Mouse (Mus musculus): ENCODE measurements at regions not wholly inside any gene's neighbourhood (a gene's known extent, or its start where the extent isn't known, plus 50 kb on each side); places are given as distances from the start of the nearest gene placed in this dataset.

DNA sequence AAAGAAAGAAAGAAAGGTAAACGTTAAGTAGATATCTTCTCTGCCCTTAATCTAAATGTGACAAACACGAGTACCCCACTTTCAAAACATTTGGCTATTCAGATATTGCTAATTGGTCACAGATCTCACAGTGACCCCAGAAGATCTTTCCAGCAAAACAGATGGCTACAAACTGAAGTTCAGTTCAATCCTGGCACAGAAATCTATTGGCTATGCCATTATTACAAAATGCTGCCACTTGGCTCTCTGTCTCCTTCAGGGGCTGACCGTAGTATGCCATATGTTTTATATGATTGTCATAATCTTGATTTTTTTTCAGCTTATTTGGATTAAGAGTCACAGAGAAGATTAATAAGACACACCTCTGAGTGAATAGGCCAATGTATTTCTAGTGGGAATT is 873.2 kb downstream of the Slc22a22 start:
- H3K9me3 ChIP-seq: no peaks in the 10 kb centered on the region
- no peaks in the 10 kb centered on the region for H3K27me3 ChIP-seq
- no peak overlapping the region for H3K27ac ChIP-seq
- no peak overlapping the region for H3K4me3 ChIP-seq (replicated peaks)
- H3K4me2 ChIP-seq: no peak overlapping the region
- WGBS: 87% methylated on average over 3 of the region's 3 CpGs
- no peak for ATAC-seq (ENCODE audit: insufficient number of reproducible peaks, insufficient read depth, low FRiP score, low TSS enrichment, low read depth)
- H3K9ac ChIP-seq (replicated peaks): no peak overlapping the region
- no peaks in the 10 kb centered on the region for H3K4me1 ChIP-seq (replicated peaks)
- H3K36me3 ChIP-seq: no peaks in the 10 kb centered on the region

DNA sequence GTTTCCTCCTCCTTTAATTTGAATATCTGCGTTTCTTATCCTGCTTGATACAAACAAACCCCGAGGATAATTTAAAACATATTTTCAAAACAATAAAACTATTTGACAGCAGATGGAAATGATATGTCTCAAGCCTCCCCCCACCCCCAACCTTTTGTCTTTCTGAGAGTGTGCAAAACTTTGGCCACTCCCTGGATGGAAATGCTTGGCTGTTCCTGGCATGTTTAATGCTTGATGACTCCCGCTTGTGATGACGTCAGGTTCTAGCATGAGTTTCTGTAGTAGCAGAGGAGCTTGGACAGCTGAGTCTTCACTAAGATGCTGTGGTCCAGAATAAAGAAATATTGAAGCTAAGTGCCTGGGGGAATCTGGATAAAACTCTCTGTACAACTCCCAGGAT is 884.8 kb downstream of the Slc22a22 start:
- no peak for ATAC-seq (ENCODE audit: insufficient number of reproducible peaks, insufficient read depth, low FRiP score, low TSS enrichment, low read depth)
- WGBS: 70% methylated on average over 4 of the region's 4 CpGs

DNA sequence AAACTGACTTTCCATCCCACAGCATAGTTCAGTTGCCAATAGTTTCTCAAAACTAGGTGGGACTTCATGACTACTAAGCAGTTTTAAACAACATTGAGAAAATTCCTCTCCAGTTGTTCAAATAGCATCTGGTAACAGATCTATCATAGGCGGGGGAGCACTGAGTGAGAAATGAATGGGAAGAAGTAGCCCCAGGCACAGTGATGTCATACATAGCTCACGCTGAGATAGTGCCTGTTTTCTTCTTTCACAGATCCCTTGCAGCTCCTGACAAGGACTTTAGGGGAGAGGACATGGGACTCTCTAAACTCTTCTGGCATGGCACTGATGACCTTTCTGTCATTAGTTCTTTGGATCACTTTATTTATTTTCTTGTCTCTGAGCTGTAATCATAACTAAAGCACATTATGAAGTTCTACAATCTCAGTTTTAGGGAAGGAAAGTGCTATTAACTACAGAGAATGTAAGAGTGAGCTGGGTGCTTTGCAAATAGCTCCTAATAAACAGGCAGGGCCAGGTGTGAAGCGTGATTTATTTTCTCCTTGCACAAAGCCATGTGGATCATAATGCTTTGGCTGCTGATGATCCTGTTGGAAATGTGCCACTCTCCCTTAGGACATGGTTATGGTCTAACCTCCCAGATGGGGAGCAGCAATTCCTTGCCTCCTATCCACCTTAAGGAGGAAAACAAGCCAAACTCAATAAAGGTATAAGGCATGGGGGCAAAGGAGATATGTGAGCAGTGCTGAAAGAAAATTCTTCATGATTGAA is 896.5 kb downstream of the Slc22a22 start:
- Histone ChIP-seq H3K36me3 (no peaks in the 10 kb centered on the region), H3K27ac (no peak overlapping the region), H3K9ac (replicated peaks) (no peak overlapping the region), H3K9me3 (no peaks in the 10 kb centered on the region), H3K4me1 (replicated peaks) (no peaks in the 10 kb centered on the region), H3K27me3 (no peaks in the 10 kb centered on the region), H3K4me3 (replicated peaks) (no peak overlapping the region), H3K4me2 (no peak overlapping the region)
- WGBS: 59% methylated on average over 3 of the region's 3 CpGs
- ATAC-seq (ENCODE audit: insufficient number of reproducible peaks, insufficient read depth, low FRiP score, low TSS enrichment, low read depth): no peak

More for the DNA sequence above, 884.8 kb downstream of the Slc22a22 start:
- no peak overlapping the region for H3K9ac ChIP-seq (replicated peaks)
- no peaks in the 10 kb centered on the region for H3K36me3 ChIP-seq
- no peaks in the 10 kb centered on the region for H3K9me3 ChIP-seq
- no peak overlapping the region for H3K4me3 ChIP-seq (replicated peaks)
- H3K4me1 ChIP-seq (replicated peaks): no peaks in the 10 kb centered on the region
- no peaks in the 10 kb centered on the region for H3K27me3 ChIP-seq
- H3K4me2 ChIP-seq: no peak overlapping the region
- H3K27ac ChIP-seq: no peak overlapping the region

DNA sequence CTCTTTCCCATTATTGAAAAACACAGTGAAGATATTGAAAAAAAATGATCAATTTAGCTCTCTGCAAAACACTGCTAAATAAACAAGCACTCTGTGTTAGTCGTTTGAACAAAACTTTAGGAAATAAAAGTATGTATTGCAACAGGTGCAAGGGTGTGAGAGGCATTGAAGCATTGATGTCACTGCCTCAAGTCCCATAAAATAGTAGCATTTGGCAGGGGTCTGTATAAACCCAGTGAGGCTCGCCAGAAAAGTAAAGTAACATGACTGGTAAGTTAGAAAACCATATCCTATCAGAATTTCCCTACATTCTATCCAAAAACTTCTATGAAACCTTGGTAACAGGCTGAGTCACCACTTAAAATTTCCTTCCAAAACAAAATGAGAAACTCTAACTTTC is 914.2 kb downstream of the Slc22a22 start:
- Histone ChIP-seq H3K4me3 (replicated peaks) (no peak overlapping the region), H3K4me2 (no peak overlapping the region), H3K27ac (no peak overlapping the region), H3K9me3 (no peaks in the 10 kb centered on the region), H3K9ac (replicated peaks) (no peak overlapping the region), H3K4me1 (replicated peaks) (no peaks in the 10 kb centered on the region), H3K36me3 (no peaks in the 10 kb centered on the region), H3K27me3 (no peaks in the 10 kb centered on the region)
- no peak for ATAC-seq (ENCODE audit: insufficient number of reproducible peaks, insufficient read depth, low FRiP score, low TSS enrichment, low read depth)
- 44% methylated on average over 2 of the region's 2 CpGs for WGBS

DNA sequence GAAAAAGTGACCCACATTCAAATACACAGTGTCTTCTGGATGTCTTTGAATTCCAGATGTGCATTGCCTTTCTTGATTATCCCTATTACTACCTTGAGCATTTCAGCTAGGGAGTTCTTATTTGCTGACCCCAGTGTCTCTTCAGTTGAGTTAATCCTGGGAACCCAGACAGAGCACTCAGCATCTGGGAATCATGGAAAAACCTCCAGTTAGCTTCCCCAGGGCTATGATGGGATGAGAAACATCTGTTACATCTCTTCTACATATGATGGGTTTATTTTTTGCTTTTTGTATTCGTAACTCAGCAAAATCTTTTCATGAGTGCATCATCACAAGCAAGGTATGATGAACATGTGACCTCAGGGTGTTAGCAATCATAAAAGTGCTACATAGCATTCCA is 914.6 kb downstream of the Slc22a22 start:
- Histone ChIP-seq H3K9ac (replicated peaks) (no peak overlapping the region), H3K4me1 (replicated peaks) (no peaks in the 10 kb centered on the region), H3K27me3 (no peaks in the 10 kb centered on the region), H3K4me3 (replicated peaks) (no peak overlapping the region), H3K27ac (no peak overlapping the region), H3K36me3 (no peaks in the 10 kb centered on the region), H3K4me2 (no peak overlapping the region), H3K9me3 (no peaks in the 10 kb centered on the region)
- no peak for ATAC-seq (ENCODE audit: insufficient number of reproducible peaks, insufficient read depth, low FRiP score, low TSS enrichment, low read depth)
- 59% methylated on average over 1 of the region's 1 CpGs for WGBS

DNA sequence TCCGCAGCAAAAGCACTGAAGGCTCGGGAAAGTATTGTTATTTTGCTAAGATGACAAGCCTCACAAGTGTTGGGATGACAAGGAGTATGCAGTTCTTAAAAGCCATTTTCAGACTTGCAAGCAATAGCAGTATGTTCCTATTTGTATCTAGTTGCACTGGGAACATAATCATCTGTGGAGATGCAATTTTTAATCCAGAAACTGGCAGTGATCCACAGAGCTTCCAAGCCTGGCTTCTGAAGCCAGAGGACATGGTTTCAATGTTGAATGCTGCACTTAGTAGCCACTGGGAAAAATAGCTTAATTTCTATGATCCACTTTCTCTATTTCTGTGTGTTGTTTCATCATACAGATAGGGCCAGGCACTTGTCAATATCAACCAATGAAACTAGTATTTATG is 915.3 kb downstream of the Slc22a22 start:
- ATAC-seq (ENCODE audit: insufficient number of reproducible peaks, insufficient read depth, low FRiP score, low TSS enrichment, low read depth): no peak
- no peaks in the 10 kb centered on the region for H3K36me3 ChIP-seq
- no peaks in the 10 kb centered on the region for H3K4me1 ChIP-seq (replicated peaks)
- no peak overlapping the region for H3K27ac ChIP-seq
- H3K4me3 ChIP-seq (replicated peaks): no peak overlapping the region
- no peak overlapping the region for H3K9ac ChIP-seq (replicated peaks)
- no peaks in the 10 kb centered on the region for H3K27me3 ChIP-seq
- WGBS: 86% methylated on average over 2 of the region's 2 CpGs
- no peaks in the 10 kb centered on the region for H3K9me3 ChIP-seq
- H3K4me2 ChIP-seq: no peak overlapping the region

DNA sequence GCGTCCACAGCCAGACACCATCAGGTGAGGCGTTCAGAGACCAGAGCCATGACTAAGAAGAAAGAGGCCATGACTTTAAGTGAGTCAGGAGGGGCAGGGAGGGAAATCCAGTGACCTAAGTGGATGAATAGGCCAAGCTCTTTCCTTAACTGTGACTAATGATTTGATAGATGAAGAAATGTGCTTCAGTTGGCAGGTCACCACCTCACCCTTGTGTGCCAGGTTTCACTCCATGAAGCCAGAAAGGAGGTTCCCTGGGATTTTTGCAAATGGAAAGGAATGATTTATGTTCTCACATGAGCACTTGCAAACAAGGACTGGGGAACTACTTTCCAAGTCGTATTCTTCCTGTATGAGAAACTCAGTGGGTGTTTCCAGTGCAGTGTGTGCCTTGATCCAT is 923.0 kb downstream of the Slc22a22 start:
- H3K9me3 ChIP-seq: no peaks in the 10 kb centered on the region
- H3K4me3 ChIP-seq (replicated peaks): no peak overlapping the region
- no peak overlapping the region for H3K9ac ChIP-seq (replicated peaks)
- no peak overlapping the region for H3K4me2 ChIP-seq
- H3K27me3 ChIP-seq: no peaks in the 10 kb centered on the region
- 66% methylated on average over 3 of the region's 3 CpGs for WGBS
- no peak overlapping the region for H3K27ac ChIP-seq
- no peak for ATAC-seq (ENCODE audit: insufficient number of reproducible peaks, insufficient read depth, low FRiP score, low TSS enrichment, low read depth)
- H3K4me1 ChIP-seq (replicated peaks): no peaks in the 10 kb centered on the region
- H3K36me3 ChIP-seq: no peaks in the 10 kb centered on the region

DNA sequence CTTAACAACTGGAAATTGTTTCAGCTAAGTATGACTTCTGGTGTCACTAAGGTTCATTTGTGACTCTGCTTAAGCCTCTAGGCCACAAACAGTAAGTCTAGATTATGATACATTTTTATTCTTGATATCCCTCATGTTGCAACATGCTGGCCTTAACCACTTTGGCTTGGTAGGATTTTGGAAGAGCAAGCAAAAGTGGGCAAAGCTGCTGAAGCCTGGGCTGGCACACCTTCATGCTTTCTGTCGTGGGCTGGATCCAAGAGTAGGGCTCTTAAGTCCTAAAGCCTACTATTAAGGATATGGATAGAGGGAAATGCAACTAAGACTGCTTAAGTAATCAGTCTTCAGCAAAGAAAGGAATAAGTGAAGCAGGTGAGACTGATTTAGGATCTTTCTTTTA is 923.6 kb downstream of the Slc22a22 start:
- Histone ChIP-seq H3K27ac (no peak overlapping the region), H3K9me3 (no peaks in the 10 kb centered on the region), H3K4me3 (replicated peaks) (no peak overlapping the region), H3K9ac (replicated peaks) (no peak overlapping the region), H3K4me1 (replicated peaks) (no peaks in the 10 kb centered on the region), H3K27me3 (no peaks in the 10 kb centered on the region), H3K36me3 (no peaks in the 10 kb centered on the region), H3K4me2 (no peak overlapping the region)
- 68% methylated on average over 1 of the region's 1 CpGs for WGBS
- no peak for ATAC-seq (ENCODE audit: insufficient number of reproducible peaks, insufficient read depth, low FRiP score, low TSS enrichment, low read depth)

DNA sequence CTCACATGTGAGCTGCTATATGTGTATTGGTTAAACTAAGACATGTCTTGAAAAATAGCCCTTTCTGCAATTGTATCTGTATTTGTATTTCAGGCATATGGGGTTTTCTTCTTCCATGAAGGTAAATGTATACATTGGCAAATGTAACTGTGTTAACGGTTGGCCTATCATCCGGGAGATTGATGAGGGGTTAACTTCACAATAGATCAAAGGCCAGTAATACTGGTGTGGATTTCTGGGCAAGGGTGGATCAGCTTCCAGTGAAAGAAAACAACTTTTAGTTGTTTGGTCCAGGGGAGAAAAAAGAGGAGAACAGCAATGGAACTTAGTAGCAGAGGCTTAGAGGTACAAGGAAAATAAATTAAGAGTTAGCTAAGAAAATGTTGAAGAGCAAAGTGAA is 945.9 kb downstream of the Slc22a22 start:
- Histone ChIP-seq H3K4me2 (no peak overlapping the region), H3K36me3 (no peaks in the 10 kb centered on the region), H3K4me3 (replicated peaks) (no peak overlapping the region), H3K9ac (replicated peaks) (no peak overlapping the region), H3K27me3 (no peaks in the 10 kb centered on the region), H3K4me1 (replicated peaks) (no peaks in the 10 kb centered on the region), H3K9me3 (no peaks in the 10 kb centered on the region), H3K27ac (no peak overlapping the region)
- WGBS: 21% methylated on average over 2 of the region's 2 CpGs
- no peak for ATAC-seq (ENCODE audit: insufficient number of reproducible peaks, insufficient read depth, low FRiP score, low TSS enrichment, low read depth)

DNA sequence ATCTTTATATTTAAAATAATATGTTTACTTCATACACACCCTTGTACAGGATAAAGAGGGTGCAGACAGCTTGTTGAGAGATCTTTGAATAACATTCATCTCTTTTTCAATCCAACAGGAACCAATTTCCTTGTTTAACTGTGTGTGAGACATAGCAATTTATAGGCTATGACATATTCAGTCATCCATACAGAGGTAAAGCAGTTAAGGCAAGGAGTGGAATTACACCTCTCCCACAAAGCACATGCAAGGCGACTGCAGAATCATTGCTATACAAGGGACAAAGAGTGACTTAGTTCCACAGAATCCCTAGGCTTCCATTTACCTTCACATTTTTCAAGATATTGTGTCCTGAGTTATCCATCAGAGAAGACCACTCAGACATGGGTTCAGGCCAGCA is 959.0 kb downstream of the Slc22a22 start:
- Histone ChIP-seq H3K4me2 (no peak overlapping the region), H3K27ac (no peak overlapping the region), H3K36me3 (no peaks in the 10 kb centered on the region), H3K9me3 (no peaks in the 10 kb centered on the region), H3K4me3 (replicated peaks) (no peak overlapping the region), H3K9ac (replicated peaks) (no peak overlapping the region), H3K27me3 (no peaks in the 10 kb centered on the region), H3K4me1 (replicated peaks) (no peaks in the 10 kb centered on the region)
- ATAC-seq (ENCODE audit: insufficient number of reproducible peaks, insufficient read depth, low FRiP score, low TSS enrichment, low read depth): no peak
- 90% methylated on average over 1 of the region's 1 CpGs for WGBS

DNA sequence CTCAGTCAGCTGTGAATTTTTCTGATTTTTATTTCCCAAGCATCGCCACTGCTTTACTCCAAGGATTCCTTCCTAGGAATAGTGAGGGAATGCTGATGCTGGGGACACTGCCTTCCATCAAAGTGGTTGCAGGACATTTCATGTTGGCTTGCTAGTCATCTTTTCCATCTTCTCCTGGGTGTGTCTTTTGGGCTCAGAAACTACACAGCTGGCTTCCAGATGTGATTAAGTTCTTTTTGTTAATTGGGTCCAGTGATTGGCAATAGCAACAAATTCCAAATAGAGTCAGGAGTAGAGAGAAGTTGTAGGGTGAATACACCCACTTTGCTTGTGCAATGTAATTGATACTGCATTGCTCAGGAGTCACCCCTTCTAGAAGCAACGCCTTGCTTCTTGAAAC is 961.3 kb downstream of the Slc22a22 start:
- 81% methylated on average over 2 of the region's 2 CpGs for WGBS
- ATAC-seq (ENCODE audit: insufficient number of reproducible peaks, insufficient read depth, low FRiP score, low TSS enrichment, low read depth): no peak
- Histone ChIP-seq H3K4me2 (no peak overlapping the region), H3K4me3 (replicated peaks) (no peak overlapping the region), H3K27me3 (no peaks in the 10 kb centered on the region), H3K4me1 (replicated peaks) (no peaks in the 10 kb centered on the region), H3K9ac (replicated peaks) (no peak overlapping the region), H3K36me3 (no peaks in the 10 kb centered on the region), H3K27ac (no peak overlapping the region), H3K9me3 (no peaks in the 10 kb centered on the region)

DNA sequence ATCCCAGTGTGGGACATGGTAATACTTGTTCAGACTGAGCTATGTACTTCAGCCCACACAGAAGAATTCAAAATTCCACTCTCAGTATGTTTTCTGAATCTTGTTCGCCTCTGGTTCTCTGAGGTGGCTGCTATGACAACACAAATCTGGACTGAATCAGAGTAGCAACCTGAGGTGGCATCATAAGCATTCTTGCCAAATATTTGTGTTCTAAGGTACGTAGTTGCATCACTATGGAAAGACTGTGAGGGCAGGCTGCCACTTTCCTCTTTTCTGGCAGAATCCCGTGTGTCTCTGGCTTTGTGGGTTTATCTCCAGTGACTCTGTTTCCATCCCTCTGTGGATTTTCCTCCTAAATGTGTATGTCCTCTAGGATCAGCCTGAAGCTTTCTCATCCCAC is 978.7 kb downstream of the Slc22a22 start:
- no peaks in the 10 kb centered on the region for H3K27me3 ChIP-seq
- 72% methylated on average over 3 of the region's 3 CpGs for WGBS
- H3K4me2 ChIP-seq: no peak overlapping the region
- no peaks in the 10 kb centered on the region for H3K36me3 ChIP-seq
- no peak overlapping the region for H3K27ac ChIP-seq
- H3K4me1 ChIP-seq (replicated peaks): no peaks in the 10 kb centered on the region
- no peaks in the 10 kb centered on the region for H3K9me3 ChIP-seq
- no peak overlapping the region for H3K9ac ChIP-seq (replicated peaks)
- ATAC-seq (ENCODE audit: insufficient number of reproducible peaks, insufficient read depth, low FRiP score, low TSS enrichment, low read depth): no peak
- H3K4me3 ChIP-seq (replicated peaks): no peak overlapping the region

All from limb, embryonic 12.5 days (tissue).